Mouse (Mus musculus) stomach, embryonic 14.5 days (tissue): ENCODE results near the gene Gm17617. TPM values are rescaled to one million over a fixed set of nuclear protein-coding genes. Genes with fewer than 3 reads are reported as not detected.
A peak's percentile ranks its signal among the peaks of the same experiment; 100 is the strongest.

Experiments used
- ATAC-seq: fragments of 200-750 bp; cut with Nextera tagmentation; 2 replicates; pipeline ENCODE4 v1.8.0; 2017; ENCODE audit warnings: low read depth, moderate TSS enrichment; ENCODE audit not compliant: insufficient number of reproducible peaks, insufficient read depth, low FRiP score
- H3K27ac ChIP-seq: fragments of 300-500 bp; sonication (generic); 2 replicates; pipeline ENCODE4 v1.5.1; 2014; ENCODE audit warnings: mild to moderate bottlenecking, low read length, moderate library complexity, mixed read lengths
- H3K27me3 ChIP-seq: fragments of 300-500 bp; sonication (generic); 2 replicates; pipeline ENCODE4 v1.6.1; 2014; ENCODE audit warnings: low read length, control low read depth, mixed read lengths; ENCODE audit not compliant: control insufficient read depth, insufficient read depth
- H3K36me3 ChIP-seq: fragments of 300-500 bp; sonication (generic); 2 replicates; pipeline ENCODE4 v1.6.1; 2014; ENCODE audit warnings: mild to moderate bottlenecking, control low read depth, low read length, moderate library complexity, mixed read lengths; ENCODE audit not compliant: control insufficient read depth, insufficient read depth
- H3K4me1 ChIP-seq: fragments of 300-500 bp; sonication (generic); 2 replicates; pipeline ENCODE4 v1.6.1; 2014; ENCODE audit warnings: low read length, control low read depth, mixed read lengths; ENCODE audit not compliant: control insufficient read depth, insufficient read depth
- H3K4me2 ChIP-seq: fragments of 300-500 bp; sonication (generic); replicated peaks from 2 replicates; pipeline ENCODE4 v1.6.1; 2014; ENCODE audit warnings: low read depth, low read length, control low read depth
- H3K4me3 ChIP-seq: fragments of 300-500 bp; sonication (generic); 2 replicates; pipeline ENCODE4 v1.5.1; 2014; ENCODE audit warnings: low read depth, low read length, control low read depth
- H3K9ac ChIP-seq: fragments of 300-500 bp; sonication (generic); replicated peaks from 2 replicates; pipeline ENCODE4 v1.6.1; 2014; ENCODE audit warnings: low read depth, mild to moderate bottlenecking, control low read depth, low read length, moderate library complexity, mixed read lengths
- H3K9me3 ChIP-seq: fragments of 300-500 bp; sonication (generic); 2 replicates; pipeline ENCODE4 v1.6.1; 2016; ENCODE audit warnings: low read depth, low read length, control low read depth; ENCODE audit not compliant: control insufficient read depth
- WGBS: fragments of 180-500 bp; shearing (Covaris S2); extraction: QIAGEN DNeasy Blood & Tissue Kit; methylation state at CpG from one replicate; pipeline ENCODE4 v1.1.7; 2014; 5-methylcytosine and 5-hydroxymethylcytosine counted together
- polyA plus RNA-seq: library from polyadenylated mRNA; unstranded; fragments of >200 nt; fragmentation: Nextera tagmentation; extraction: Ambion mirVana; gene quantifications from 2 replicates; pipeline ENCODE4 v1.2.1, GENCODE M21; 2014

The Gm17617 gene
- polyA plus RNA-seq, 1 experiment from 2014 or later = not detected

GRCm38 (mm10) chr13:55162365-55162764 is 29.0 kb upstream of the Gm17617 start:
- Histone ChIP-seq H3K9ac (no peak overlapping the region), H3K27ac (no peak overlapping the region), H3K36me3 (no peaks in the 10 kb centered on the region; the same call in 1 of the 2 replicates), H3K4me2 (no peak overlapping the region), H3K9me3 (no peaks in the 10 kb centered on the region), H3K27me3 (no peaks in the 10 kb centered on the region), H3K4me3 (no peak overlapping the region), H3K4me1 (no peaks in the 10 kb centered on the region)
- no peak for ATAC-seq
- 56% methylated on average over 7 of the region's 7 CpGs for WGBS

DNA sequence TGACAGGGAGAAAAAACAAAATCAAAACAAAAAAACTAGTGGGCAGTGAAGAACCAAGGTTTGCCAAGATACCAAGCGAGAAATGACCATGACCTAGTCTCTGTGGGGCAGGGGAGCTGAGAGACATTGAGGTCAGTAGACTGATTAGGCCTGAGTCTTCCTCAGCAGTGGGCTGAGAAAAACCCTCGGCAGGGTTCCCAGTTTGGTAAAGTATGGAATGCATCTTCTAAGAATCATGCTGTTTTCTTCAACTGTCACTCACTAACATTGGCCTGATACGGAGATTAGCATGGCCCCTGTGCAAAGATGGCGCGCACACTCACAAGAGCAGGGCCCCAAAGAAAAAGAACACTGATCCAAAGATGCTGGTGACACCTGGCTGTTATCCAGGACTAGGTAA is 20.6 kb upstream of the Gm17617 start:
- WGBS = 82% methylated on average over 5 of the region's 5 CpGs
- ATAC-seq = no peak
- Histone ChIP-seq H3K36me3 (no peaks in the 10 kb centered on the region; the same call in 1 of the 2 replicates), H3K9me3 (no peaks in the 10 kb centered on the region), H3K27ac (no peak overlapping the region), H3K4me1 (no peaks in the 10 kb centered on the region), H3K27me3 (0 out of 2 replicates have a peak, but pooled peaks cover 3% of the 10 kb centered on the region), H3K4me2 (peak overlapping the region; percentile 88), H3K9ac (no peak overlapping the region), H3K4me3 (0 out of 2 replicates have a peak overlapping the region, but pooled peaks have one; percentile 58)

- H3K4me2 ChIP-seq = peak within 1 kb of the TSS; percentile 88
- no peaks in the 10 kb centered on the region for H3K36me3 ChIP-seq
- H3K9me3 ChIP-seq = no peaks in the 10 kb centered on the region
- peak within 1 kb of the TSS; percentile 36; the same call in 1 of the 2 replicates for H3K9ac ChIP-seq
- peak within 1 kb of the TSS; percentile 79 for H3K27ac ChIP-seq
- H3K4me1 ChIP-seq = no peaks in the 10 kb centered on the region
- ATAC-seq = peak; percentile 85
- H3K4me3 ChIP-seq = peak within 1 kb of the TSS; percentile 58
- WGBS = 2% methylated on average over 67 of the region's 68 CpGs
- 0 out of 2 replicates have a peak, but pooled peaks cover 3% of the 10 kb centered on the region for H3K27me3 ChIP-seq
Observed at GRCm38 (mm10) chr13:55152621-55153415, 19.5 kb upstream of the Gm17617 start, which contains the start of gene Fgfr4. Gene Fgfr4 (plus strand): TSS chr13:55152640.

DNA sequence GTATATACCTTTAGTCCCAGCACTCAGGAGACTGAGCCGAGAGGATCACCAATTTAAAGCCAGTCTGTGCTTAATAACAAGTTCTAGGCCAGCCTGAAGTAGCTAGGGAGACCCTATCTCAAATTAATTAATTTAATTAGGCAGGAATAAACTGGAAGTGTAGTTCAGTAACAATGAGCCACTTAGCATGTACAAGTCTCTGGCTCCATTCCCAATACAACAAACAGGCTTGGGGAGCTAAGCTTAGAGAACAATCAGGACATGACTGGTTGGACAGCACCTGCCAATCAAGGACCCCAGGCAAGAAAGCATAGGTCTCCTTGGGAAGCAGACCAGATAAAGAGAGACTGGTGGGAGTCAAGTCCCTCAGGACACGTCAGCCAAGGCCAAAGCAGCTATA is 6.9 kb upstream of the Gm17617 start:
- Histone ChIP-seq H3K9ac (no peak overlapping the region), H3K4me1 (no peaks in the 10 kb centered on the region), H3K27ac (no peak overlapping the region), H3K27me3 (no peaks in the 10 kb centered on the region), H3K36me3 (no peaks in the 10 kb centered on the region), H3K4me3 (no peak overlapping the region), H3K9me3 (no peaks in the 10 kb centered on the region), H3K4me2 (no peak overlapping the region)
- no peak for ATAC-seq
- 66% methylated on average over 2 of the region's 2 CpGs for WGBS

DNA sequence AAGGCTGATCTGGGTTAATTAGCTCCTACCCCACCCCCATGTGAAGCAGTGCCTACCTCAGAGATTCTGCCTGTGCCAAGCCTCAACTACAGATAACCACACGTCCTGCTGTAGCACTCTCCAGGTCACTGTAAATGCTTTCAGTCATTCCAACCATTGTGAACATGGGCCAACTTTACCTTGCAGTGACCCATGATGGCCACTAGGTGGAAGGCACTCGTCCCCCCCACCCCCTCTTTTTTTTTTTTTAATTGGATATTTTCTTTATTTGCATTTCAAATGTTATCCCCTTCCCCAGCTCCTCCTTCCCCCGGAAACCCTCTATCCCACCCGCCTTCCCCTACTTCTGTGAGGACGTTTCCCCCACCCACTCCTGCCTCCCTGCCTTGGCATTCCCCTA is 2.0 kb upstream of the Gm17617 start:
- no peaks in the 10 kb centered on the region for H3K4me1 ChIP-seq
- H3K4me3 ChIP-seq = no peak overlapping the region
- no peak overlapping the region for H3K9ac ChIP-seq
- no peak for ATAC-seq
- H3K27me3 ChIP-seq = no peaks in the 10 kb centered on the region
- peaks cover 18% of the 10 kb centered on the region for H3K36me3 ChIP-seq
- WGBS = 7% methylated on average over 5 of the region's 5 CpGs
- no peaks in the 10 kb centered on the region for H3K9me3 ChIP-seq
- H3K4me2 ChIP-seq = no peak overlapping the region
- H3K27ac ChIP-seq = no peak overlapping the region

DNA sequence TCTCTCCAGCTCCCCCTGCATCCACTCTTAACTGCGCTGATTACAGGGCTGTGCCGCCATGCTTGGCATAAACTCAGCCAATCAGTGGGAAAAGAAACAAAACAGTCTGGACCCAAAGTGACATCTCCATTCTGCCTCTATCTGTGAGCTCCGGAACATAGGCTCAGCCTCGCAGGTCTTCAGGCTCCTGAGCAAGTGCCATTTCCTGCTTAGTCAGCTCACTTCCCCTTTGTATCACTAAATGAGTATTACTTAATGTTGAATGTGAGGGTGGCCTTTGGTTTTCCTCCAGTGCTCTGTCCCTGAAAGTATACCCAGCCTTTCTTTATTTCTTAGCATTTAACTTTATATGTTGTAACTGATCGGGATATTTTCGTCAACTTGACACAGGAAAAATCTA is 8.4 kb downstream of the Gm17617 start:
- no peak for ATAC-seq
- H3K36me3 ChIP-seq = peaks cover 29% of the 10 kb centered on the region
- WGBS = 94% methylated on average over 6 of the region's 6 CpGs

GRCm38 (mm10) chr13:55114375-55114774 is 19.0 kb downstream of the Gm17617 start:
- ATAC-seq = no peak
- Histone ChIP-seq H3K27ac (no peak overlapping the region), H3K27me3 (no peaks in the 10 kb centered on the region), H3K4me1 (no peaks in the 10 kb centered on the region), H3K9me3 (no peaks in the 10 kb centered on the region), H3K36me3 (peaks cover 25% of the 10 kb centered on the region), H3K4me2 (no peak overlapping the region), H3K4me3 (no peak overlapping the region), H3K9ac (no peak overlapping the region)
- 72% methylated on average over 6 of the region's 6 CpGs for WGBS

More for the DNA sequence above, 8.4 kb downstream of the Gm17617 start:
- Histone ChIP-seq H3K27me3 (no peaks in the 10 kb centered on the region), H3K9me3 (no peaks in the 10 kb centered on the region), H3K4me2 (no peak overlapping the region), H3K9ac (no peak overlapping the region), H3K4me3 (no peak overlapping the region), H3K4me1 (no peaks in the 10 kb centered on the region), H3K27ac (no peak overlapping the region)

DNA sequence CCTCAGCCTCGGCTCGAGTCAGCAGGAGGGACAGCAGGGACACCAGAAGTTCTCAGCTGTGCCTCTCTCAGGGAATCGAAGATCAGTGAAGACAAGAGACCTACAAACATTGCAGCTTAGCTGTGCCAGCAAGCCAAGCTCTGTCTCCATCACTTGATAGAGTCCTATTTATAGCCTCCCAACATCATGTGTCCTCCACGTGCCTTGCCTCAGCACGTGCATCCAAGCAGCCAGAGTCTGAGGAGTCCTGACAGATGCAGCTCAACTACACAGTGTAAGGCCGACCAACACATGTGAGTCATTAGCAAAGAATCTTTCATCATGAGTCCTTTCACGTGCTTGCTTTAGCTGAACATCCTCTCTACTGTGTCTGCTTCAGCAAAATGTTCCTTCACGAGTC is 25.7 kb downstream of the Gm17617 start:
- no peak overlapping the region for H3K9ac ChIP-seq
- H3K4me3 ChIP-seq = no peak overlapping the region
- no peaks in the 10 kb centered on the region for H3K9me3 ChIP-seq
- peaks cover 6% of the 10 kb centered on the region; the same call in 1 of the 2 replicates for H3K4me1 ChIP-seq
- H3K27ac ChIP-seq = no peak overlapping the region
- WGBS = 87% methylated on average over 8 of the region's 8 CpGs
- no peak overlapping the region for H3K4me2 ChIP-seq
- peaks cover 5% of the 10 kb centered on the region; the same call in 1 of the 2 replicates for H3K36me3 ChIP-seq
- no peaks in the 10 kb centered on the region for H3K27me3 ChIP-seq
- ATAC-seq = no peak
